Mouse (Mus musculus): ENCODE data around the gene Wee2. TPM values are rescaled to one million over a fixed set of nuclear protein-coding genes. Genes with fewer than 3 reads are reported as not detected.

The Wee2 gene
- polyA plus RNA-seq, 1 experiment from 2014 or later: not detected

DNA sequence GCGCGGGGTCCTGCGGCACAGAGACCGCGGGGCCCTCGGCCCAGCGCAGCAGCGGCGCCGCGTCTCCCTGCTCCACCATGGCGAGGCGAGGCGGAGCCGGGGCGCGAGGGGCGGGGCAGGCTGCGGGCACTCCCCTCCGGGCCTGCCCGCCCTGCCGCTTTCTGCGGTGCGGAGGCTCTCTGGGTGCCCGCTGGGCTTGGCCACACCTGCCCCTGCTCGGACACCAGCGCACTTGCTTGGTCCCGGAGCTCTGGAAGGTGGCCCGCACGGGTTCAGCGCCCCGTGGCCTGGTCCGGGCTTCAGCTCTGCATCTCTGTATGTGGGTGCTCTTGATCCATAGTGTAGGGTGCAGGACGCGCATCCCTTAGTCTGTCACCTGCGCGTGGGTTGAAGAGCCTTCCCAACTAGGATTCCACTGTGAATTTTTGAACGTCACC, 2.8 kb upstream of the Wee2 start, which contains the start of gene E330009J07Rik:
TSS of gene E330009J07Rik (minus strand) at position 89 of the 437 bp plus-strand sequence.
- peak within 1 kb of the TSS; percentile 79 for H3K9ac ChIP-seq (ENCODE audit: low read length)
- H3K4me2 ChIP-seq (ENCODE audit: low read length): peak within 1 kb of the TSS; percentile 95
- H3K4me1 ChIP-seq (ENCODE audit: control insufficient read depth in 2 of 2, insufficient read depth in 2 of 2, low read length in 2 of 2): 0 out of 4 replicates have a peak, but pooled peaks cover 0 to 2% of the 10 kb centered on the region in 2 experiments
- H3K36me3 ChIP-seq (ENCODE audit: control insufficient read depth, insufficient read depth, low read length): no peaks in the 10 kb centered on the region
- ATAC-seq (ENCODE audit: insufficient number of reproducible peaks, insufficient read depth, low FRiP score, low read depth): peak; percentile 88
- under 1% methylated on average over 30 of the region's 38 CpGs for whole genome bisulfite sequencing
- no peak within 1 kb of the TSS for H3K27ac ChIP-seq (replicated peaks in 1 of 2; ENCODE audit: control insufficient read depth in 1 of 2, insufficient read depth in 1 of 2, low read depth in 2 of 2, low read length in 2 of 2)
- no peaks in the 10 kb centered on the region for H3K9me3 ChIP-seq (ENCODE audit: control insufficient read depth, low read length)
- H3K4me3 ChIP-seq (ENCODE audit: control insufficient read depth in 1 of 2, insufficient read depth in 1 of 2, low read depth in 1 of 2, low read length in 2 of 2): peak within 1 kb of the TSS; percentile 55 to 77
- peaks cover 20% of the 10 kb centered on the region; the same call in 1 of the 2 replicates for H3K27me3 ChIP-seq (ENCODE audit: control insufficient read depth, insufficient read depth, low read length)

DNA sequence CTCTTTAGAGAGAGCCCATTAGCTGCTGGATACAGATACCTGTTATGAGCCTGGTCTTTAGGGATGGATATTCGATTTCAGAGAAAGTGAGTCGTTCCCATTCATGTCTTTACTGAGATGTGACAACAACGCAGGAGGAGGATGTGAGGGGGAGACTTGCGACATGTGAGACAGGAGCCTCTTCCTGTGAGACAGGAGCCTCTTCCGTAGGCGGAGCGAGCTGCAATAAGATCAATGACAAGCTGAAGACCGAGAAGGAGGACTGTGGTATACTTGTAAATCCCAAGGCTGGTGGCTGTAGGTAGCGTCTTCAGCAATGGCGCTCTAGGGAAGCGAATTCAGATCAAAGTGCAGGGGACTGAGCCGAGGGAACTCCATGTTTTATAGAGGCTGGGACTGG, 843 bp downstream of the Wee2 start:
- ATAC-seq (ENCODE audit: insufficient number of reproducible peaks, insufficient read depth, low FRiP score, low read depth): no peak
- H3K9me3 ChIP-seq (ENCODE audit: control insufficient read depth, low read length): no peaks in the 10 kb centered on the region
- H3K4me2 ChIP-seq (ENCODE audit: low read length): no peak overlapping the region
- H3K4me3 ChIP-seq (ENCODE audit: control insufficient read depth in 1 of 2, insufficient read depth in 1 of 2, low read depth in 1 of 2, low read length in 2 of 2): no peak overlapping the region
- no peak overlapping the region for H3K9ac ChIP-seq (ENCODE audit: low read length)
- H3K4me1 ChIP-seq (ENCODE audit: control insufficient read depth in 2 of 2, insufficient read depth in 2 of 2, low read length in 2 of 2): 0 out of 4 replicates have a peak, but pooled peaks cover 0 to 2% of the 10 kb centered on the region in 2 experiments
- H3K27ac ChIP-seq (replicated peaks in 1 of 2; ENCODE audit: control insufficient read depth in 1 of 2, insufficient read depth in 1 of 2, low read depth in 2 of 2, low read length in 2 of 2): no peak overlapping the region
- 29% methylated on average over 12 of the region's 12 CpGs for WGBS
- H3K36me3 ChIP-seq (ENCODE audit: control insufficient read depth, insufficient read depth, low read length): no peaks in the 10 kb centered on the region
- H3K27me3 ChIP-seq (ENCODE audit: control insufficient read depth, insufficient read depth, low read length): peaks cover 28% of the 10 kb centered on the region

DNA sequence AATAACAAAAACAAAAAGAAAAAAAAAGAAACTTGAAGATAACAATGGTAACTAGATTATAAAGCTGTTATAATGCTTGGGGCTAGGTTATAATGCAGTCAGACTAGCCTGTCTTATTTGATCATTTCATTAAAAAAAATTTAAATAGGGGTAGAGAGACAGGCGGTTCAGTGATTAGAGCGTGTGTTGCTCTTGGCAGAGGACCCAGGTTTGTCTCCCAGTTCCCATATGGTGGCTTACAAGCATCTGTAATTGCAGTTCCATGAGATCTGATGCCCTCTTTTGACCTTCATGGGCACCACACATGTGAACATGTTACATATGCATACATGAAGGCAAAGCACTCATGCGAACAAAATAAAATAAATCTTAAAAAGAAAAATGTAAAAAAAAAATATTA, 2.4 kb downstream of the Wee2 start:
- H3K36me3 ChIP-seq (ENCODE audit: control insufficient read depth, insufficient read depth, low read length): no peaks in the 10 kb centered on the region
- no peak overlapping the region for H3K4me2 ChIP-seq (ENCODE audit: low read length)
- no peak overlapping the region for H3K4me3 ChIP-seq (ENCODE audit: control insufficient read depth in 1 of 2, insufficient read depth in 1 of 2, low read depth in 1 of 2, low read length in 2 of 2)
- H3K4me1 ChIP-seq (ENCODE audit: control insufficient read depth in 2 of 2, insufficient read depth in 2 of 2, low read length in 2 of 2): 0 out of 4 replicates have a peak, but pooled peaks cover 0 to 2% of the 10 kb centered on the region in 2 experiments
- no peak overlapping the region for H3K27ac ChIP-seq (replicated peaks in 1 of 2; ENCODE audit: control insufficient read depth in 1 of 2, insufficient read depth in 1 of 2, low read depth in 2 of 2, low read length in 2 of 2)
- no peaks in the 10 kb centered on the region for H3K9me3 ChIP-seq (ENCODE audit: control insufficient read depth, low read length)
- WGBS: 57% methylated on average over 3 of the region's 3 CpGs
- ATAC-seq (ENCODE audit: insufficient number of reproducible peaks, insufficient read depth, low FRiP score, low read depth): no peak
- peaks cover 29% of the 10 kb centered on the region for H3K27me3 ChIP-seq (ENCODE audit: control insufficient read depth, insufficient read depth, low read length)
- H3K9ac ChIP-seq (ENCODE audit: low read length): no peak overlapping the region

DNA sequence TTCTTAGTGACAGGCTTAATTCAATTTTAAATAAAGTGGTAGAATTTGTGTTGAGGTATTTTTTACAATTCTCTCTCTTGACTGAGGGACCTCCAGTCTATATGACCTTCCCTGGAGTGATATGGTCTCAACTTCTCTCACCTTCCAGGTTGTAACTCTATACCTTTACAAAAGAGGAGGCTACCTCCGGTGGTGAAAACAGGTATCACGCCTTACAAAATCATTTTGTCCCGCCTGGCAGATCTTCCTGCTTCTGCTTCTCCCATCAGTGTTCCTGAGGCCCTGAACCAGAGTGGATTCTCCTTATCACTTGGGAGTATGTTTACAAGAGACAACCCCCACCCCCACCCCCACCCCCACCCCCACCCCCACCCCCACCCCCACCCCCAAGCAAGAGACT, 2.9 kb downstream of the Wee2 start:
- no peak overlapping the region for H3K4me2 ChIP-seq (ENCODE audit: low read length)
- no peak overlapping the region for H3K4me3 ChIP-seq (ENCODE audit: control insufficient read depth in 1 of 2, insufficient read depth in 1 of 2, low read depth in 1 of 2, low read length in 2 of 2)
- H3K27ac ChIP-seq (replicated peaks in 1 of 2; ENCODE audit: control insufficient read depth in 1 of 2, insufficient read depth in 1 of 2, low read depth in 2 of 2, low read length in 2 of 2): no peak overlapping the region
- 0 out of 4 replicates have a peak, but pooled peaks cover 0 to 2% of the 10 kb centered on the region in 2 experiments for H3K4me1 ChIP-seq (ENCODE audit: control insufficient read depth in 2 of 2, insufficient read depth in 2 of 2, low read length in 2 of 2)
- H3K36me3 ChIP-seq (ENCODE audit: control insufficient read depth, insufficient read depth, low read length): no peaks in the 10 kb centered on the region
- H3K9ac ChIP-seq (ENCODE audit: low read length): no peak overlapping the region
- no peak for ATAC-seq (ENCODE audit: insufficient number of reproducible peaks, insufficient read depth, low FRiP score, low read depth)
- H3K27me3 ChIP-seq (ENCODE audit: control insufficient read depth, insufficient read depth, low read length): peaks cover 28% of the 10 kb centered on the region
- no peaks in the 10 kb centered on the region for H3K9me3 ChIP-seq (ENCODE audit: control insufficient read depth, low read length)
- WGBS: 30% methylated on average over 3 of the region's 3 CpGs

DNA sequence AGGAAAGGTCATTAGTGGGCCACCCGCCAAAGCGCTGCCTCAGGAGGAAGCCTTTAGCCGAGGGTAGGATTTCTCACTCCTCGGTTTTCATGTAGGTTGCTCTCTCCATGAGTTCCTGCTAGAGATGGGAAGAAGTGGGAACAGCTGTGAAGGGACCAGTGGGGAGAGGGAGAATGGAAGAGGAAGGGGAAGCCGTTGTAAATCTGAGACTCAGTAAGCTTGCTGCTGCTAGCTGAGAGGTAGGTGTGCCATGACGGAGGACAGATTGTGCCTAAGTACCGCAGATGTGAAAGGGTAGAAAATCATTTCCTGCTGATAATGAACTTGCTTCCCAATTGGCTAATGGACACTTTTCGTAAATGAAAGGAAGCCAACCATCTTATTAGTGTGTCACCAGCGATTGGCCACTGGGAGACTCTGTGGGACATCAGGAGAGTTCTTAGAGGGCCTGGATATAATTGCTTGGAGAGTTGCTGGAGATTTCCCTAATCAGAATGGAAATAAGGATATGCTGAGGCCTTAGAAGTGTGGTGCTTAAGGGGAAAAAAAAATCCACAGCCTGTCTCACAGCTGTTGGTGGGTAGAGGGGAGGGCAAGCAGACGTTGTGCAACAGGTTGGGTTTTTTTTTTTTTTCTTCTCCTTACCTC, 4.5 kb downstream of the Wee2 start:
- Histone ChIP-seq H3K4me3 (ENCODE audit: control insufficient read depth in 1 of 2, insufficient read depth in 1 of 2, low read depth in 1 of 2, low read length in 2 of 2) (no peak overlapping the region), H3K9me3 (ENCODE audit: control insufficient read depth, low read length) (no peaks in the 10 kb centered on the region), H3K9ac (ENCODE audit: low read length) (no peak overlapping the region), H3K27me3 (ENCODE audit: control insufficient read depth, insufficient read depth, low read length) (peaks cover 21% of the 10 kb centered on the region), H3K4me2 (ENCODE audit: low read length) (no peak overlapping the region), H3K36me3 (ENCODE audit: control insufficient read depth, insufficient read depth, low read length) (no peaks in the 10 kb centered on the region), H3K4me1 (ENCODE audit: control insufficient read depth in 2 of 2, insufficient read depth in 2 of 2, low read length in 2 of 2) (0 out of 4 replicates have a peak, but pooled peaks cover 0 to 2% of the 10 kb centered on the region in 2 experiments), H3K27ac (replicated peaks in 1 of 2; ENCODE audit: control insufficient read depth in 1 of 2, insufficient read depth in 1 of 2, low read depth in 2 of 2, low read length in 2 of 2) (no peak overlapping the region)
- ATAC-seq (ENCODE audit: insufficient number of reproducible peaks, insufficient read depth, low FRiP score, low read depth): no peak
- 21% methylated on average over 10 of the region's 10 CpGs for WGBS

DNA sequence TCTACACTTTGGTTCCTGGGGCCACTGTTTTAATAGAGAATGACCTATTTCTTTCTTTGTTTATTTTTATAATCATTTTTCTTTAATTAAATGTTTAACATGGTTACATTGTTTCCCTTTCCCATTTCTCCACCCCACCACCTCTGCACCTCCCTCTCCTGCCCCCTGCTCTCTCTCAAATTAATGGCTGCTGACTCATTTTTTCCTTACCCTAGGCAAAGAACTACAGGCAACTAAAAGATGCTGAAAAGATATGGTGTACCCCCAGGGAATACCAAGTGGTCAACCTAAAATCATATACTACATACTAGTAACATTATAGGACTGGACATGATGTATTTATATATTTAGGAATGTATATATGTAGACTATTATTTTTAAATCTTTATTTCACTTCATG, 9.7 kb downstream of the Wee2 start:
- ATAC-seq (ENCODE audit: insufficient number of reproducible peaks, insufficient read depth, low FRiP score, low read depth): no peak
- Histone ChIP-seq H3K4me3 (ENCODE audit: control insufficient read depth in 1 of 2, insufficient read depth in 1 of 2, low read depth in 1 of 2, low read length in 2 of 2) (no peak overlapping the region), H3K9ac (ENCODE audit: low read length) (no peak overlapping the region), H3K27ac (replicated peaks in 1 of 2; ENCODE audit: control insufficient read depth in 1 of 2, insufficient read depth in 1 of 2, low read depth in 2 of 2, low read length in 2 of 2) (no peak overlapping the region), H3K4me1 (ENCODE audit: control insufficient read depth in 2 of 2, insufficient read depth in 2 of 2, low read length in 2 of 2) (no peaks in the 10 kb centered on the region), H3K27me3 (ENCODE audit: control insufficient read depth, insufficient read depth, low read length) (peaks cover 9% of the 10 kb centered on the region), H3K36me3 (ENCODE audit: control insufficient read depth, insufficient read depth, low read length) (no peaks in the 10 kb centered on the region), H3K9me3 (ENCODE audit: control insufficient read depth, low read length) (no peaks in the 10 kb centered on the region), H3K4me2 (ENCODE audit: low read length) (no peak overlapping the region)

DNA sequence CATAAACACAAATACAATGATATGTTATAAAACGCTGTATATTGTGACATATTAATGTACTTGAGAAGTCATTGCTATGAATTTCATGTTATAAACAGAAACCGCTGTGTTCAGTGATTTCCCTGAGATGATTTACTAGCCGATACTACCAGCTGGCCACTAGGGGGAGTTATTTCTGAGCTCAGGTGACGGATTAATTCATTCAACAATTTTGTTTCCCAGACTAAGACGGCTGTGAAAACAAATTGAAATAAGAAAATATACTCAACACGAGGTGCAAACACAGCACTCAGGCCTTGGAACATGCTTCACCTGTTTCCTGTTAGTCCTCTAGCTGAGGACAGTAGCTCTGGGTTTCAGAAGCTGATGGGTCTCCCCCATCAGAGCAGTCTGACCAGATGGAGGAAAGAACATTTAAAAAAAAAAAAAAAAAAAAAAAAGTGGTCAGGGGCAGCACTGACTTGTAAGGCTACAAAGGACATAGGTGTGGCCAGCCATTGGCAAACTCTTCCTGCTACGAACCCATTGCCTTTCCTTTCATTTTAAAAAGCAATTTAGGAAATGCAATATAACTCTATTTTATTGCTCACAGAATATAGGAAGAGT, 15.7 kb downstream of the Wee2 start:
- no peaks in the 10 kb centered on the region for H3K27me3 ChIP-seq (ENCODE audit: control insufficient read depth, insufficient read depth, low read length)
- no peak overlapping the region for H3K4me2 ChIP-seq (ENCODE audit: low read length)
- no peaks in the 10 kb centered on the region for H3K4me1 ChIP-seq (ENCODE audit: control insufficient read depth in 2 of 2, insufficient read depth in 2 of 2, low read length in 2 of 2)
- H3K9ac ChIP-seq (ENCODE audit: low read length): no peak overlapping the region
- no peaks in the 10 kb centered on the region for H3K36me3 ChIP-seq (ENCODE audit: control insufficient read depth, insufficient read depth, low read length)
- no peaks in the 10 kb centered on the region for H3K9me3 ChIP-seq (ENCODE audit: control insufficient read depth, low read length)
- ATAC-seq (ENCODE audit: insufficient number of reproducible peaks, insufficient read depth, low FRiP score, low read depth): no peak
- no peak overlapping the region for H3K27ac ChIP-seq (replicated peaks in 1 of 2; ENCODE audit: control insufficient read depth in 1 of 2, insufficient read depth in 1 of 2, low read depth in 2 of 2, low read length in 2 of 2)
- WGBS: 24% methylated on average over 7 of the region's 7 CpGs
- H3K4me3 ChIP-seq (ENCODE audit: control insufficient read depth in 1 of 2, insufficient read depth in 1 of 2, low read depth in 1 of 2, low read length in 2 of 2): no peak overlapping the region

All from heart, embryonic 14.5 days (tissue).